Mouse (Mus musculus) CH12.LX (cell line): ENCODE results near the gene R3hdm2. TPM values are rescaled to one million over a fixed set of nuclear protein-coding genes. Genes with fewer than 3 reads are reported as not detected.

Experiments used
- DNase-seq: peaks from one replicate; pipeline ENCODE4 v3.0.0-alpha.2; 2013; ENCODE audit errors: extremely low read depth
- H3K27ac ChIP-seq: 2 replicates; pipeline ENCODE4 v1.5.1; 2012; ENCODE audit warnings: low read depth, mild to moderate bottlenecking, control low read depth, moderate library complexity; ENCODE audit not compliant: insufficient read depth
- H3K27me3 ChIP-seq: replicated peaks from 2 replicates; pipeline ENCODE3; 2012; ENCODE audit warnings: inconsistent platforms
- H3K36me3 ChIP-seq, 2 experiments: replicated peaks in 1 of 2; 2 replicates each; pipeline versions ENCODE3 to v1.6.1; 2012; ENCODE audit warnings: inconsistent platforms in 1 of 2, low read length in 1 of 2, mild to moderate bottlenecking in 1 of 2, mixed read lengths in 1 of 2, moderate library complexity in 1 of 2; ENCODE audit not compliant: control insufficient read depth in 1 of 2, insufficient read depth in 1 of 2
- H3K4me1 ChIP-seq, 2 experiments: 2 replicates each; pipeline ENCODE4 v1.6.1; 2012; ENCODE audit warnings: inconsistent platforms in 1 of 2, moderate library complexity in 1 of 2; ENCODE audit not compliant: insufficient read depth in 2 of 2, control insufficient read depth in 1 of 2
- H3K4me2 ChIP-seq: 2 replicates; pipeline ENCODE4 v1.6.1; 2012; ENCODE audit warnings: low read depth, mild to moderate bottlenecking, control low read depth; ENCODE audit not compliant: poor library complexity, insufficient read depth, severe bottlenecking
- H3K4me3 ChIP-seq, 3 experiments: fragments of 150-350 bp in 1 of 3; sonication (generic) in 1 of 3; replicated peaks in 1 of 3; 2 replicates each; pipeline versions ENCODE3 to v1.5.1; 2011 to 2012; ENCODE audit warnings: low read depth in 2 of 3, low read length in 2 of 3, mild to moderate bottlenecking in 2 of 3, moderate library complexity in 2 of 3, control low read depth in 1 of 3, improper control_type of control experiment in 1 of 3, inconsistent platforms in 1 of 3, mixed read lengths in 1 of 3; ENCODE audit not compliant: poor library complexity in 1 of 3
- H3K79me2 ChIP-seq: replicated peaks from 2 replicates; pipeline ENCODE4 v1.6.1; 2012; ENCODE audit warnings: mild to moderate bottlenecking, moderate library complexity; ENCODE audit not compliant: control insufficient read depth, poor library complexity, insufficient read depth, severe bottlenecking; ENCODE audit errors: extremely low read depth
- H3K9ac ChIP-seq: 2 replicates; pipeline ENCODE4 v1.6.1; 2012; ENCODE audit warnings: low read depth, mild to moderate bottlenecking, control low read depth, moderate library complexity; ENCODE audit not compliant: insufficient read depth
- H3K9me3 ChIP-seq: replicated peaks from 2 replicates; pipeline ENCODE3; 2012; ENCODE audit warnings: low read length, inconsistent platforms, mixed read lengths
- CHD1 ChIP-seq: IDR thresholded peaks from 2 replicates; pipeline ENCODE4 v1.6.1; 2012; ENCODE audit warnings: low read depth, low read length, improper control_type of control experiment, inconsistent platforms
- CHD2 ChIP-seq: IDR thresholded peaks from 2 replicates; pipeline ENCODE4 v1.6.1; 2011; ENCODE audit warnings: low read length, improper control_type of control experiment
- E2F4 ChIP-seq: IDR thresholded peaks from 2 replicates; pipeline ENCODE4 v1.6.1; 2011; ENCODE audit warnings: low read depth, low read length, improper control_type of control experiment; ENCODE audit not compliant: insufficient replicate concordance
- ETS1 ChIP-seq: conservative IDR thresholded peaks from 2 replicates; pipeline ENCODE4 v1.6.1; 2012; ENCODE audit warnings: low read depth, mild to moderate bottlenecking, inconsistent platforms, low read length, improper control_type of control experiment, moderate library complexity
- GABPA ChIP-seq: IDR thresholded peaks from 2 replicates; pipeline ENCODE4 v1.6.1; 2012; ENCODE audit warnings: low read depth, low read length, improper control_type of control experiment, inconsistent platforms; ENCODE audit not compliant: insufficient replicate concordance
- MAFK ChIP-seq: IDR thresholded peaks from 2 replicates; pipeline ENCODE4 v1.6.1; 2011; ENCODE audit warnings: low read length, improper control_type of control experiment; ENCODE audit not compliant: insufficient replicate concordance
- MAX ChIP-seq: IDR thresholded peaks from 2 replicates; pipeline ENCODE4 v1.6.1; 2011; ENCODE audit warnings: low read length, improper control_type of control experiment
- POLR2A ChIP-seq: IDR thresholded peaks from 2 replicates; pipeline ENCODE4 v1.6.1; 2011; ENCODE audit warnings: low read depth, mild to moderate bottlenecking, improper control_type of control experiment, low read length
- POLR2AphosphoS2 ChIP-seq: IDR thresholded peaks from 2 replicates; pipeline ENCODE4 v1.6.1; 2011; ENCODE audit warnings: low read depth, low read length, improper control_type of control experiment
- RCOR1 ChIP-seq: conservative IDR thresholded peaks from 2 replicates; pipeline ENCODE4 v1.6.1; 2012; ENCODE audit warnings: low read depth, mild to moderate bottlenecking, inconsistent platforms, low read length, improper control_type of control experiment
- SMC3 ChIP-seq: IDR thresholded peaks from 2 replicates; pipeline ENCODE4 v1.6.1; 2011; ENCODE audit warnings: low read depth, low read length, improper control_type of control experiment
- UBTF ChIP-seq: IDR thresholded peaks from 2 replicates; pipeline ENCODE4 v1.6.1; 2012; ENCODE audit warnings: low read depth, mild to moderate bottlenecking, inconsistent platforms, low read length, improper control_type of control experiment, moderate library complexity
- USF2 ChIP-seq: conservative IDR thresholded peaks from 2 replicates; pipeline ENCODE4 v1.6.1; 2011; ENCODE audit warnings: low read depth, low read length, improper control_type of control experiment
- ZNF384 ChIP-seq: IDR thresholded peaks from 2 replicates; pipeline ENCODE4 v1.6.1; 2012; ENCODE audit warnings: low read depth, low read length, improper control_type of control experiment, inconsistent platforms
- dilution Hi-C: fragments of 300-500 bp; cut with MboI; formaldehyde crosslinking; loops from 2 replicates; pipeline ENCODE4 v1.14.3; 2020; ENCODE audit warnings: low sequenced_read_pairs; ENCODE audit not compliant: extremely low pct_unique_long_range_greater_than_20kb, extremely low pct_ligation_motif_present
- in situ Hi-C: fragments of 300-500 bp; cut with MboI; formaldehyde crosslinking; loops from 3 replicates; pipeline ENCODE4 v1.14.3; 2019; ENCODE audit warnings: low sequenced_read_pairs, low pct_ligation_motif_present, low pct_unique_long_range_greater_than_20kb, mixed read lengths
- polyA plus RNA-seq: library from polyadenylated mRNA; unstranded; fragments of >175 nt; gene quantifications from 2 replicates; pipeline ENCODE4 v1.2.1, GENCODE M21; 2012; ENCODE audit warnings: low read depth; ENCODE audit not compliant: insufficient read length
- total RNA-seq, 2 experiments: library from RNA; depleted of rRNA; stranded (reverse); fragments of 300-350 nt in 1 of 2; fragments of >200 nt in 1 of 2; gene quantifications; 2 replicates each; pipeline ENCODE4 v1.2.3; 2012 to 2014

Gene R3hdm2
- total and polyA plus RNA-seq, 3 experiments = 7.0 to 23.6 (median 8.7) TPM

GRCm38 (mm10) chr10:127515271-127515982, 135.3 kb downstream of the R3hdm2 start:
- peaks cover 33 to 78% of the 10 kb centered on the region in 2 experiments for H3K4me1 ChIP-seq

GRCm38 (mm10) chr10:127515983-127516459, 135.9 kb downstream of the R3hdm2 start:
- in situ Hi-C loops = no loop called here
- no peak for TF ChIP-seq CHD1
- no peak for TF ChIP-seq SMC3
- TF ChIP-seq E2F4 = no peak
- TF ChIP-seq MAFK = no peak
- no peak for TF ChIP-seq USF2
- no peak for TF ChIP-seq UBTF
- no peak for TF ChIP-seq RCOR1
- TF ChIP-seq POLR2A = no peak
- peaks cover 21% of the 10 kb centered on the region for H3K79me2 ChIP-seq
- no peak overlapping the region for H3K9ac ChIP-seq
- DNase-seq = no peak
- H3K27ac ChIP-seq = no peak overlapping the region
- peaks cover 37 to 57% of the 10 kb centered on the region in 2 experiments for H3K36me3 ChIP-seq
- peaks cover 27 to 73% of the 10 kb centered on the region in 2 experiments for H3K4me1 ChIP-seq
- no peak overlapping the region for H3K4me2 ChIP-seq
- no peak overlapping the region for H3K4me3 ChIP-seq
- dilution Hi-C loops = no loop called here
- no peaks in the 10 kb centered on the region for H3K9me3 ChIP-seq
- peaks cover 1% of the 10 kb centered on the region for H3K27me3 ChIP-seq

More at GRCm38 (mm10) chr10:127515271-127515982, 135.3 kb downstream of the R3hdm2 start:
- H3K79me2 ChIP-seq = peaks cover 15% of the 10 kb centered on the region
- no peak overlapping the region for H3K9ac ChIP-seq
- no peak overlapping the region for H3K4me3 ChIP-seq
- peaks cover 37 to 51% of the 10 kb centered on the region in 2 experiments for H3K36me3 ChIP-seq
- dilution Hi-C loops (no loop called here), in situ Hi-C loops (no loop called here)
- no peaks in the 10 kb centered on the region for H3K9me3 ChIP-seq
- peak; percentile 42 for DNase-seq
- H3K27ac ChIP-seq = no peak overlapping the region
- peaks cover 7% of the 10 kb centered on the region for H3K27me3 ChIP-seq
- H3K4me2 ChIP-seq = no peak overlapping the region
- TF ChIP-seq UBTF (no peak), ZNF384 (no peak), CHD2 (peak; percentile 11), MAX (no peak), GABPA (no peak), POLR2AphosphoS2 (peak; percentile 75), ETS1 (no peak)
